Mouse (Mus musculus): ENCODE data around the gene Tomm40.
A peak's percentile ranks its signal among the peaks of the same experiment; 100 is the strongest.

GRCm38 (mm10) chr7:19750217-19751069 lies 35.2 kb upstream of the Tomm40 start, which contains the start of gene Nectin2:
- peak; percentile 92 for TF ChIP-seq CTCF (IDR thresholded peaks at IDR 0.05; ENCODE audit: low read depth)
- peak; percentile 68 for TF ChIP-seq EP300 (IDR thresholded peaks at IDR 0.05; ENCODE audit: low read depth)
